Mouse (Mus musculus) myocyte (in vitro differentiated cells): ENCODE measurements around the gene Fam120b.

Experiments used
- E2F4 ChIP-seq: IDR thresholded peaks from one replicate; pipeline ENCODE4 v1.6.1; 2011; ENCODE audit warnings: mild to moderate bottlenecking, control low read depth, moderate library complexity; ENCODE audit not compliant: insufficient read depth
- POLR2A ChIP-seq: IDR thresholded peaks from one replicate; pipeline ENCODE4 v1.6.1; 2011; ENCODE audit warnings: low read depth, mild to moderate bottlenecking, control low read depth, moderate library complexity; ENCODE audit not compliant: insufficient read length
- TCF3 ChIP-seq: IDR thresholded peaks from one replicate; pipeline ENCODE4 v1.6.1; 2011; ENCODE audit warnings: low read depth, control low read depth; ENCODE audit not compliant: insufficient read length
- USF1 ChIP-seq: IDR thresholded peaks from one replicate; pipeline ENCODE4 v1.6.1; 2011; ENCODE audit warnings: low read depth, mild to moderate bottlenecking, control low read depth, moderate library complexity

- TF ChIP-seq POLR2A (no peak), E2F4 (no peak), USF1 (no peak), TCF3 (no peak)
Observed at GRCm38 (mm10) chr17:15449606-15450005, 53.6 kb downstream of the Fam120b start.
